Mouse (Mus musculus): ENCODE measurements around the gene Sigirr. TPM values are rescaled to one million over a fixed set of nuclear protein-coding genes. Genes with fewer than 3 reads are reported as not detected.
A peak's percentile ranks its signal among the peaks of the same experiment; 100 is the strongest.

Gene Sigirr
- polyA plus RNA-seq, 1 experiment from 2014 or later, result 1.9 TPM

DNA sequence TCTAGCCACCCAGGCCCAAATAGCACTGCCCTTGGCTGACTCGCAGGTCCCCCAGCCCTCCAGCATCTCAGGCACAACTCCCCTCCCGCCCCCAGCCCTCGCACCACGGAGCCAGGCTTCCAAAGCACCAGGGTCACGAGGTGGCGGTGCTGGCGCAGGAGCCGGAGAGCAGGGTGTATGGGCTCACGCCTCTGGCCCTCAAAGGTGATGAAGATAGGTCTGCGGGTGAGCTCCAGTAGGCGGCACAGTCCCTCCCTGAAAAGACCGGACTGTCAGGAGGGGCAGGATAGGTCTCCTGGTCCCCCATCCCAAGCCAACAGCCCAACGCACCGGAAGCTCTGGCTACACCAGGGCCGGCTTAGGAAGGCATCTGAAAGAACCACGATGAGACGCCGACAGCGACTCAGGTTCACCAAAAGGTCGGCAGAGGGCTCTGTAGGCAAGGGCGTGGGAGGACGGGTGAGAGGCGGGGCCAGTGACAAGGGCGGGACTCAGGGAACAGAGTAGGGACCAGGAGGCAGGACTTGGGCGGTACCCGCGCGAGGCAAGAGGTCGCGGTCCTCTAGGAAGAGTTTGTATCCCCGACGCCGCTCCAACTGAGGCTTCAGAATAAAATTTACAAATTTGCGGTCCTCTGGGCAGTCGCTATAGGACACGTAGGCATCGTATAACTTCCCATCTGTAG is 8.2 kb downstream of the Sigirr start:
- Histone ChIP-seq H3K4me1 (replicated peaks) (peaks cover 64% of the 10 kb centered on the region), H3K9me3 (no peaks in the 10 kb centered on the region), H3K27me3 (ENCODE audit: insufficient read depth, poor library complexity, severe bottlenecking) (peaks cover 76% of the 10 kb centered on the region), H3K36me3 (no peaks in the 10 kb centered on the region), H3K4me3 (peak overlapping the region; percentile 39), H3K27ac (peak overlapping the region; percentile 75)
- WGBS, result 6% methylated on average over 37 of the region's 37 CpGs
- peak; percentile 84 for DNase-seq (ENCODE audit: low spot score)

DNA sequence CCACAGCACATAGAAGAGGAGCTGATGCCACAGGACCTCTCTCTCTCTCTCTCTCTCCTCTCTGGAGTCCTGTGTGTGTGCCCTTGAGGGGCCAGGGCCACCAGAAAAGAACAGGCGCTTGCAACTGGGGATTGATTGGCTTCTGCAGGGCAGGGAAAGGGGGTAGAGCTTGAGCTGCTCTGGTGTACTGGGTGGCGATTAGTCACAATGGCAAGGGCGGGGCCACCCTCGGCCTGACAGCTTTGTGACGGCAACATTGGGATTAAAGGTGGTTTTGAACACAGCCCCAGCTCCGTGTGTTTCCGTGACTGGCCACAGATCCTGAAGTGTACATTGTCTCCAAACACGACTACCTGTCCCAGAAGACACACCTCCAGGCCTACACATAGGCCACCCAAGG is 10.1 kb downstream of the Sigirr start:
- peaks cover 51% of the 10 kb centered on the region for H3K4me1 ChIP-seq (replicated peaks)
- WGBS, result 67% methylated on average over 8 of the region's 8 CpGs
- no peak overlapping the region for H3K27ac ChIP-seq
- H3K36me3 ChIP-seq, result no peaks in the 10 kb centered on the region
- no peak overlapping the region for H3K4me3 ChIP-seq
- H3K27me3 ChIP-seq (ENCODE audit: insufficient read depth, poor library complexity, severe bottlenecking), result peaks cover 69% of the 10 kb centered on the region
- no peak for DNase-seq (ENCODE audit: low spot score)
- no peaks in the 10 kb centered on the region for H3K9me3 ChIP-seq

DNA sequence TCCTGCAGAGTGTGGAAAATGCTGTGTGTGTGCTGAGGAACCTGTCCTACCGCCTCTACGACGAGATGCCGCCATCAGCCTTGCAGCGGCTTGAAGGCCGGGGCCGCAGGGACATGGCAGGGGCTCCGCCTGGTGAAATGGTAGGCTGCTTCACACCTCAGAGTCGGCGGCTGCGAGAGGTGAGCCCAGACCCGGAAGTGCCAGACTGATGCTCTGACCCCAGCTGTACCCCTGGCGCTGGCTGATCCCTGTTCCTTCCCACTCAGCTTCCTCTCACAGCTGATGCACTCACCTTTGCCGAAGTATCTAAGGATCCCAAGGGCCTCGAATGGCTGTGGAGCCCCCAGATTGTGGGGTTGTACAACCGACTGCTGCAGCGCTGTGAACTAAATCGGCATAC is 11.9 kb downstream of the Sigirr start:
- Histone ChIP-seq H3K36me3 (no peaks in the 10 kb centered on the region), H3K27ac (0 out of 2 replicates have a peak overlapping the region, but pooled peaks have one; percentile 23), H3K4me3 (peak overlapping the region; percentile 33), H3K4me1 (replicated peaks) (peaks cover 34% of the 10 kb centered on the region), H3K27me3 (ENCODE audit: insufficient read depth, poor library complexity, severe bottlenecking) (peaks cover 66% of the 10 kb centered on the region), H3K9me3 (no peaks in the 10 kb centered on the region)
- 18% methylated on average over 18 of the region's 18 CpGs for WGBS
- no peak for DNase-seq (ENCODE audit: low spot score)

- DNase-seq (ENCODE audit: low spot score), result no peak
- Histone ChIP-seq H3K9me3 (no peaks in the 10 kb centered on the region), H3K27me3 (ENCODE audit: insufficient read depth, poor library complexity, severe bottlenecking) (peaks cover 60% of the 10 kb centered on the region), H3K4me3 (no peak overlapping the region), H3K36me3 (no peaks in the 10 kb centered on the region), H3K27ac (no peak overlapping the region), H3K4me1 (replicated peaks) (peaks cover 32% of the 10 kb centered on the region)
- WGBS, result 38% methylated on average over 8 of the region's 8 CpGs
Measured at GRCm38 (mm10) chr7:141087894-141088293, 12.5 kb downstream of the Sigirr start.

DNA sequence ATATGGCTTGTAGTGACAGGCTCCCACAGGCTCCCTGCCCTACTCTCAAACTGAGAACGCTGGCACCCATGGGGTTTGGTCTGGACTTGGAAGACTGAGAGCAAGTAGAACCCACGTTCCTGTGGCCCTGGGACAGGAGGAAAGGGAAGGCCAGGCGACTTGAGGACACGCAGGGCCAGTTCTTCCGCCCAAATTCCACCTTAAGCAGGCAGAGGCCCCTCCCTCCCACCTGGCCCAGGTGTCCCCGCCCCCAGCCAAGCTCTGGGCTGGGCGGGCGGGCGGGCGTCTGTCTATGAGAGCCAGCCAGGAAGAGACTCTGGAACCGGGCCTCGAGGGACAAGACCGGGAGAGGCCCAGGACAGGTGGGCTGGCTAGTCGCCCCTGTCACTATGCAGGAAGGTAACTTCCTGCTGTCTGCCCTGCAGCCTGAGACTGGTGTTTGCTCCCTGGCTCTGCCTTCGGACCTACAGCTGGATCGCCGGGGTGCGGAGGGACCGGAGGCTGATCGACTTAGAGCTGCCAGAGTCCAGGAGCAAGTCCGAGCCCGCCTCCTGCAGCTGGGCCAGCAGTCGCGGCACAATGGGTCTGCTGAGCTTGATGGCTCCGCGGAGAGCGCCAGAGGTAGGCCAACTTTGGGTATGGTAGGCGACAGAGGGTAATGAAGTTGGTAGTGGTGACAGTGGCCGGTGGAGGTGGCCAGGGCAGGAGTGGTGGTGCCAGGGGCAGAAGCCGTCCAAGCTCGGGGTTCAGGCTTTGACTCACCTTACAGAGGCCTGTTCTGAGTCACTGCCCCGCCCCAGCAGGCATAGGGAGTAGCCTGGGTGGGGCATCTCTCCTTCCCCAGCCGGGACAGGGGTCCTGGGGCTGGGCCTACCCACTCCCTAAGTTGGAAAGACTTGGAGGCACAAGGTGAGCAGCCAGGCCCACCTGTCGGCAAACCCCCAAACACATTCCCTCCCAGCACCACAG is 20.6 kb downstream of the Sigirr start:
- Histone ChIP-seq H3K27ac (peak overlapping the region; percentile 37; the same call in 1 of the 2 replicates), H3K9me3 (no peaks in the 10 kb centered on the region), H3K4me1 (replicated peaks) (peaks cover 30% of the 10 kb centered on the region; the same call in 1 of the 2 replicates), H3K27me3 (ENCODE audit: insufficient read depth, poor library complexity, severe bottlenecking) (peaks cover 38% of the 10 kb centered on the region), H3K36me3 (no peaks in the 10 kb centered on the region), H3K4me3 (peak overlapping the region; percentile 30; the same call in 1 of the 2 replicates)
- no peak for DNase-seq (ENCODE audit: low spot score)
- 26% methylated on average over 34 of the region's 34 CpGs for WGBS

- WGBS, result 87% methylated on average over 4 of the region's 4 CpGs
- Histone ChIP-seq H3K9me3 (no peaks in the 10 kb centered on the region), H3K27me3 (ENCODE audit: insufficient read depth, poor library complexity, severe bottlenecking) (peaks cover 38% of the 10 kb centered on the region), H3K4me1 (replicated peaks) (peaks cover 30% of the 10 kb centered on the region; the same call in 1 of the 2 replicates), H3K36me3 (no peaks in the 10 kb centered on the region), H3K27ac (no peak overlapping the region), H3K4me3 (no peak overlapping the region)
- DNase-seq (ENCODE audit: low spot score), result no peak
Measured at GRCm38 (mm10) chr7:141078876-141079275, 21.5 kb downstream of the Sigirr start.

DNA sequence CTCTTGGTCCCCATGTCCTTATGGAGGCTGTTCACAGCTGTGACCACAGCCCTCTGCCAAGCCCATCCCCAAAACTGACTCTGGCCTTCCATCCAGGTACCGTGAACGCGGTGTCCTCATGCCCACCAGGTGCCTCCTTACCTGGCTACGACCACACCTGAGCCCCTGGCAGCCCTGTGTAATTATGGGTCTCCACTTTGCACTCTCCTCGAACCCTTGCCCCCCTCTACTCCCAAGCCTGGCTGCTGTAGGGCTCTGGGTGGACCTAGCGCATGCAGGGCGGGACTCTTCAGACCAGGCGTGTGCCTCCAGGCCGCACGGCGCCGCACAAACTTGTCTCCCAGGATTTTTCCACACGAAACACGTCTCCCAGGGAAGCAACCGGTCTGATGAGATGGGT is 22.5 kb downstream of the Sigirr start, which contains the start of gene Pkp3:
TSS of gene Pkp3 (plus strand) at position 378 of the 400 bp plus-strand sequence.
- Histone ChIP-seq H3K36me3 (no peaks in the 10 kb centered on the region), H3K9me3 (no peaks in the 10 kb centered on the region), H3K27me3 (ENCODE audit: insufficient read depth, poor library complexity, severe bottlenecking) (peaks cover 38% of the 10 kb centered on the region), H3K27ac (no peak within 1 kb of the TSS), H3K4me3 (no peak within 1 kb of the TSS), H3K4me1 (replicated peaks) (peaks cover 29% of the 10 kb centered on the region; the same call in 1 of the 2 replicates)
- DNase-seq (ENCODE audit: low spot score), result no peak
- WGBS, result 93% methylated on average over 15 of the region's 15 CpGs

GRCm38 (mm10) chr7:141073782-141074181 is 26.6 kb downstream of the Sigirr start:
- H3K4me3 ChIP-seq, result no peak overlapping the region
- H3K4me1 ChIP-seq (replicated peaks), result peaks cover 28% of the 10 kb centered on the region
- no peaks in the 10 kb centered on the region for H3K9me3 ChIP-seq
- H3K36me3 ChIP-seq, result peaks cover under 1% of the 10 kb centered on the region
- no peak overlapping the region for H3K27ac ChIP-seq
- 91% methylated on average over 4 of the region's 4 CpGs for WGBS
- no peak for DNase-seq (ENCODE audit: low spot score)
- H3K27me3 ChIP-seq (ENCODE audit: insufficient read depth, poor library complexity, severe bottlenecking), result peaks cover 38% of the 10 kb centered on the region

DNA sequence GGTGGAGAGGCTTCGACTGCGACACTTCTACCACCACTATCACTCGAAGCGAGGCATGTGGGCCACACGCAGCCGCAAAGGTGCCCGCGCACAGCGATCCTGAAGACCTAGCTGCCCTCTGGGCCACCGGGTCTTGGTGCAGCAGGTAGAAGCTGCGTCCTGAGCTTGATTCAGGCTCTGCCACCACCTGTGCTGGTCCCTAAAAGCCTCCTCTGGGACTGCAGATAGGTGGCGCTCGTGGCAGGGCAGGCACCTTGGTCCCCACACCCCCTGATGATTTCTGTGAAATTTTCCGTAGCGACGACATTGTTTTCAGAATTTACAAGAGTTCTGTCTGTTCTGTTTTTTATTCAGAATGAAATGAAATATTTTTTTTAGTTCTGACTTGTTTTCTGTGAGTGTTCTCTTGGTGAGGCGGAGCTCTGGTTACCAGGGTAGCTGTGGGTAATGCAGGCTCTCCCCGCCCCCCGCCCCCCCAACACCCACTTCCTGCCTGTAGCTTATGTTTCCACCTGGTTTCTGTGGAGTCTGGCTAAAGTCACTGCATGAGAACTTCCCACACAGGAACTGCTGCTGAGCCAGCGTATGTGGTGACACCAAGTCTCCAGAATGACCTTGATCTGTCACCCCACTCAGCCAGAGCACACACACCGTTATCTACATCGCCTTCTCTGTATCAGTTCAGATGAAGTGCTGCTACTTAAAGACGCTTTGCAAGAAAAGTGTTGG is 28.2 kb downstream of the Sigirr start:
- DNase-seq (ENCODE audit: low spot score), result no peak
- 35% methylated on average over 23 of the region's 23 CpGs for WGBS
- peaks cover 17% of the 10 kb centered on the region for H3K36me3 ChIP-seq
- H3K27ac ChIP-seq, result no peak overlapping the region
- no peak overlapping the region for H3K4me3 ChIP-seq
- H3K4me1 ChIP-seq (replicated peaks), result peaks cover 27% of the 10 kb centered on the region
- H3K27me3 ChIP-seq (ENCODE audit: insufficient read depth, poor library complexity, severe bottlenecking), result peaks cover 47% of the 10 kb centered on the region
- H3K9me3 ChIP-seq, result no peaks in the 10 kb centered on the region

- peak overlapping the region; percentile 78 for H3K27ac ChIP-seq
- no peaks in the 10 kb centered on the region for H3K9me3 ChIP-seq
- peak; percentile 83 for DNase-seq (ENCODE audit: low spot score)
- H3K4me1 ChIP-seq (replicated peaks), result peaks cover 27% of the 10 kb centered on the region
- H3K36me3 ChIP-seq, result peaks cover 36% of the 10 kb centered on the region
- WGBS, result 2% methylated on average over 51 of the region's 51 CpGs
- peaks cover 44% of the 10 kb centered on the region for H3K27me3 ChIP-seq (ENCODE audit: insufficient read depth, poor library complexity, severe bottlenecking)
- peak overlapping the region; percentile 51 for H3K4me3 ChIP-seq
Measured at GRCm38 (mm10) chr7:141070058-141070862, 30.1 kb downstream of the Sigirr start.

- 75% methylated on average over 19 of the region's 19 CpGs for WGBS
- Histone ChIP-seq H3K4me3 (no peak overlapping the region), H3K36me3 (peaks cover 55% of the 10 kb centered on the region), H3K27ac (no peak overlapping the region), H3K4me1 (replicated peaks) (peaks cover 27% of the 10 kb centered on the region), H3K9me3 (no peaks in the 10 kb centered on the region), H3K27me3 (ENCODE audit: insufficient read depth, poor library complexity, severe bottlenecking) (peaks cover 44% of the 10 kb centered on the region)
- no peak for DNase-seq (ENCODE audit: low spot score)
Measured at GRCm38 (mm10) chr7:141068351-141068750, 32.0 kb downstream of the Sigirr start.

DNA sequence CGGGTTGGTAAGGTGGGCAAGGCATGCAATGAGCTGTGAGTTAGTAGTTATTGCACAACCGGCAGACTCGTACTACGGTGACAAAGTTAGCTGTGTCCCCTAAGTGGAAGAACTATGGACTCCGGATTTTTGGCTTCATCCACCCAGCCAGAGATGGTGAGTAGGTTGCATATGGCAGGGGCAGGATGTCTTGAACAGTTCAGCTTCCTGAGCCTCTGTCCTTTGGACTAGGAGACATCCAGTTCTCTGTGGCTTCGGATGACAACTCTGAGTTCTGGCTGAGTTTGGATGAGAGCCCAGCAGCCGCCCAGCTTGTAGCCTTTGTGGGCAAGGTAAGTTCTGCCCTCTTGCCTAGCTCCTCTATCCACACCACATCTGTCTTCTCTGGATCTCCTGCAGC is 35.8 kb downstream of the Sigirr start:
- DNase-seq (ENCODE audit: low spot score), result no peak
- Histone ChIP-seq H3K36me3 (peaks cover 65% of the 10 kb centered on the region), H3K9me3 (no peaks in the 10 kb centered on the region)

More for the DNA sequence above, 35.8 kb downstream of the Sigirr start:
- H3K4me3 ChIP-seq, result no peak overlapping the region
- peaks cover 23% of the 10 kb centered on the region for H3K27me3 ChIP-seq (ENCODE audit: insufficient read depth, poor library complexity, severe bottlenecking)
- H3K4me1 ChIP-seq (replicated peaks), result peaks cover 40% of the 10 kb centered on the region
- WGBS, result 93% methylated on average over 7 of the region's 7 CpGs
- H3K27ac ChIP-seq, result no peak overlapping the region
